Mouse (Mus musculus) limb, embryonic 13.5 days (tissue): Measurements from ENCODE around the gene Asic5. TPM values are rescaled to one million over a fixed set of nuclear protein-coding genes. Genes with fewer than 3 reads are reported as not detected.

Experiments
- ATAC-seq: fragments of 200-750 bp; cut with Nextera tagmentation; 2 replicates; pipeline ENCODE4 v1.8.0; 2017; ENCODE audit warnings: low read depth, moderate number of reproducible peaks, moderate TSS enrichment; ENCODE audit not compliant: low FRiP score
- H3K27ac ChIP-seq: fragments of 300-500 bp; sonication (generic); 2 replicates; pipeline ENCODE4 v1.5.1; 2015; ENCODE audit warnings: inconsistent platforms, mild to moderate bottlenecking, moderate library complexity
- H3K27me3 ChIP-seq: fragments of 300-500 bp; sonication (generic); 2 replicates; pipeline ENCODE4 v1.6.1; 2015; ENCODE audit warnings: mild to moderate bottlenecking, inconsistent platforms
- H3K36me3 ChIP-seq: fragments of 300-500 bp; sonication (generic); 2 replicates; pipeline ENCODE4 v1.6.1; 2015; ENCODE audit warnings: inconsistent platforms, mild to moderate bottlenecking, moderate library complexity
- H3K4me1 ChIP-seq: fragments of 300-500 bp; sonication (generic); 2 replicates; pipeline ENCODE4 v1.6.1; 2015; ENCODE audit warnings: inconsistent platforms
- H3K4me2 ChIP-seq: fragments of 300-500 bp; sonication (generic); replicated peaks from 2 replicates; pipeline ENCODE4 v1.6.1; 2015; ENCODE audit warnings: inconsistent platforms, mild to moderate bottlenecking, moderate library complexity
- H3K4me3 ChIP-seq: fragments of 300-500 bp; sonication (generic); 2 replicates; pipeline ENCODE4 v1.5.1; 2015; ENCODE audit warnings: moderate library complexity, mild to moderate bottlenecking, inconsistent platforms
- H3K9ac ChIP-seq: fragments of 300-500 bp; sonication (generic); 2 replicates; pipeline ENCODE4 v1.6.1; 2015; ENCODE audit warnings: mild to moderate bottlenecking, inconsistent platforms
- H3K9me3 ChIP-seq: fragments of 300-500 bp; sonication (generic); 2 replicates; pipeline ENCODE4 v1.6.1; 2016; ENCODE audit warnings: inconsistent platforms
- WGBS: fragments of 180-500 bp; shearing (Covaris S2); methylation state at CpG from one replicate; pipeline ENCODE4 v1.1.7; 2015; 5-methylcytosine and 5-hydroxymethylcytosine counted together
- polyA plus RNA-seq: library from polyadenylated mRNA; unstranded; fragments of >200 nt; fragmentation: Nextera tagmentation; extraction: Ambion mirVana; gene quantifications from 2 replicates; pipeline ENCODE4 v1.2.1, GENCODE M21; 2015

Gene Asic5
- not detected in 2 replicates for polyA plus RNA-seq

GRCm38 (mm10) chr3:81981990-81982389 is at the start of gene Asic5:
Gene Asic5 (plus strand): TSS chr3:81982290.
- Histone ChIP-seq H3K9me3 (no peaks in the 10 kb centered on the region), H3K4me2 (no peak within 1 kb of the TSS), H3K4me3 (no peak within 1 kb of the TSS), H3K27ac (no peak within 1 kb of the TSS), H3K36me3 (no peaks in the 10 kb centered on the region), H3K9ac (no peak within 1 kb of the TSS), H3K27me3 (no peaks in the 10 kb centered on the region), H3K4me1 (no peaks in the 10 kb centered on the region)
- ATAC-seq, result no peak
- WGBS, result 83% methylated on average over 5 of the region's 5 CpGs

- H3K36me3 ChIP-seq, result no peaks in the 10 kb centered on the region
- no peak for ATAC-seq
- 85% methylated on average over 4 of the region's 4 CpGs for WGBS
Measured at GRCm38 (mm10) chr3:81933348-81933747, 48.7 kb upstream of the Asic5 start.

GRCm38 (mm10) chr3:81938924-81939323 is 43.2 kb upstream of the Asic5 start:
- no peak for ATAC-seq
- H3K27ac ChIP-seq, result no peak overlapping the region
- H3K9me3 ChIP-seq, result no peaks in the 10 kb centered on the region
- no peak overlapping the region for H3K4me2 ChIP-seq
- 42% methylated on average over 3 of the region's 3 CpGs for WGBS
- H3K4me1 ChIP-seq, result no peaks in the 10 kb centered on the region
- no peaks in the 10 kb centered on the region for H3K36me3 ChIP-seq
- no peak overlapping the region for H3K4me3 ChIP-seq
- no peak overlapping the region for H3K9ac ChIP-seq
- H3K27me3 ChIP-seq, result no peaks in the 10 kb centered on the region

More at GRCm38 (mm10) chr3:81933348-81933747, 48.7 kb upstream of the Asic5 start:
- H3K9ac ChIP-seq, result no peak overlapping the region
- no peak overlapping the region for H3K4me3 ChIP-seq
- H3K27ac ChIP-seq, result no peak overlapping the region
- H3K27me3 ChIP-seq, result no peaks in the 10 kb centered on the region
- no peak overlapping the region for H3K4me2 ChIP-seq
- H3K9me3 ChIP-seq, result no peaks in the 10 kb centered on the region
- no peaks in the 10 kb centered on the region for H3K4me1 ChIP-seq

GRCm38 (mm10) chr3:81942341-81942740 is 39.7 kb upstream of the Asic5 start:
- 89% methylated on average over 3 of the region's 3 CpGs for WGBS

GRCm38 (mm10) chr3:81943097-81943496 is 39.0 kb upstream of the Asic5 start:
- no peaks in the 10 kb centered on the region for H3K36me3 ChIP-seq
- no peak overlapping the region for H3K4me2 ChIP-seq
- no peak overlapping the region for H3K9ac ChIP-seq
- no peaks in the 10 kb centered on the region for H3K4me1 ChIP-seq
- no peak for ATAC-seq
- H3K9me3 ChIP-seq, result no peaks in the 10 kb centered on the region
- no peak overlapping the region for H3K27ac ChIP-seq
- no peaks in the 10 kb centered on the region for H3K27me3 ChIP-seq
- 77% methylated on average over 3 of the region's 3 CpGs for WGBS
- H3K4me3 ChIP-seq, result no peak overlapping the region

More at GRCm38 (mm10) chr3:81942341-81942740, 39.7 kb upstream of the Asic5 start:
- H3K4me2 ChIP-seq, result no peak overlapping the region
- no peaks in the 10 kb centered on the region for H3K4me1 ChIP-seq
- H3K9me3 ChIP-seq, result no peaks in the 10 kb centered on the region
- no peak overlapping the region for H3K4me3 ChIP-seq
- H3K27me3 ChIP-seq, result no peaks in the 10 kb centered on the region
- H3K36me3 ChIP-seq, result no peaks in the 10 kb centered on the region
- no peak overlapping the region for H3K27ac ChIP-seq
- ATAC-seq, result no peak
- H3K9ac ChIP-seq, result no peak overlapping the region

DNA sequence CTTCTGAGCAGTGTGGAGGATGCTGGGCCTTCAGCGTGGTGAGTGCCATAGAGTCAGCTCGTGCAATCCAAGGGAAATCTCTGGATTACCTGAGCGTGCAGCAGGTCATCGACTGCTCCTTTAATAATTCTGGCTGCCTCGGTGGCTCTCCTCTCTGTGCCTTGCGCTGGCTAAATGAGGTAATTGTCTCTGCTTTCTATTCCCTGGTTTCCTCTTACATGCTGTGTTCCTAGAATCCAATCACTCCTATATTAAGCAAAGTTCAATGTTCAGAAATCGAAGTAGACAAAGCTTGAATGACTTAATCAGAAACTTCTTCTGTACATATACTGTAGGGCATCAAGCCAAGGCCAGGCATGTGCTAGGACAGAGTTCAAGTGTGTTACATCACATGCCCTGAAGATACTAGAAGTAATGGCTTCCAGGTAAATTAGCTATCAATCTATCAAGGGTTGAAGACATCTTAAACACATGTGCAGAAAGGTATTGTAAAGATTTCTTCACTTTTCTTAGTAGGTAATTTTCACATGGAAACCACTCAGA is 37.2 kb upstream of the Asic5 start:
- H3K4me3 ChIP-seq, result no peak overlapping the region
- H3K27ac ChIP-seq, result no peak overlapping the region
- H3K9me3 ChIP-seq, result no peaks in the 10 kb centered on the region
- no peak overlapping the region for H3K9ac ChIP-seq
- 90% methylated on average over 7 of the region's 7 CpGs for WGBS
- no peaks in the 10 kb centered on the region for H3K36me3 ChIP-seq
- H3K4me1 ChIP-seq, result no peaks in the 10 kb centered on the region
- no peaks in the 10 kb centered on the region for H3K27me3 ChIP-seq
- no peak overlapping the region for H3K4me2 ChIP-seq
- no peak for ATAC-seq

- H3K4me2 ChIP-seq, result no peak overlapping the region
- no peaks in the 10 kb centered on the region for H3K9me3 ChIP-seq
- WGBS, result 85% methylated on average over 1 of the region's 1 CpGs
- no peak overlapping the region for H3K27ac ChIP-seq
- no peak overlapping the region for H3K4me3 ChIP-seq
- no peak for ATAC-seq
- no peaks in the 10 kb centered on the region for H3K36me3 ChIP-seq
- H3K4me1 ChIP-seq, result peaks cover 5% of the 10 kb centered on the region; the same call in 1 of the 2 replicates
- no peak overlapping the region for H3K9ac ChIP-seq
- H3K27me3 ChIP-seq, result no peaks in the 10 kb centered on the region
Measured at GRCm38 (mm10) chr3:81949048-81949447, 33.0 kb upstream of the Asic5 start.

DNA sequence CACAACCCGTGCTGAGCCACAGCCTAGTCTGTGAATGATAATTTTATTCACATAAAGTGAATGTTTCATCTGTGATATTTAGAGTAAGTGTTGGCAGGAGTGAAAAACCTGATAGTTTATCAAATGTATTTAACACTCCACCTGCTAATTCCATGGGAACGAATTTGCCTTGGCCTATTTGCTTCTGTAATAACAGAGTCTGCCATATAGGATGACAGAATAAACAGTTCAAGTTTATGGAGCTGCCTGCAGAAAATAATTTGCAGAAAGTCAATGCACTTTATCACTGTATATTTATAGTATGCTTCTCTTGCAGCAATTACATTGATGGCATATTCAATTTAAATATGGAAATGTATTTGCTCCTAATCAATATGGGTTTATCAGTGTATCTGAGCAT is 30.3 kb upstream of the Asic5 start:
- Histone ChIP-seq H3K4me2 (no peak overlapping the region), H3K9me3 (no peaks in the 10 kb centered on the region), H3K27ac (no peak overlapping the region), H3K27me3 (no peaks in the 10 kb centered on the region), H3K36me3 (no peaks in the 10 kb centered on the region), H3K9ac (no peak overlapping the region), H3K4me1 (peaks cover 5% of the 10 kb centered on the region; the same call in 1 of the 2 replicates), H3K4me3 (no peak overlapping the region)
- WGBS, result 69% methylated on average over 2 of the region's 2 CpGs
- ATAC-seq, result no peak

DNA sequence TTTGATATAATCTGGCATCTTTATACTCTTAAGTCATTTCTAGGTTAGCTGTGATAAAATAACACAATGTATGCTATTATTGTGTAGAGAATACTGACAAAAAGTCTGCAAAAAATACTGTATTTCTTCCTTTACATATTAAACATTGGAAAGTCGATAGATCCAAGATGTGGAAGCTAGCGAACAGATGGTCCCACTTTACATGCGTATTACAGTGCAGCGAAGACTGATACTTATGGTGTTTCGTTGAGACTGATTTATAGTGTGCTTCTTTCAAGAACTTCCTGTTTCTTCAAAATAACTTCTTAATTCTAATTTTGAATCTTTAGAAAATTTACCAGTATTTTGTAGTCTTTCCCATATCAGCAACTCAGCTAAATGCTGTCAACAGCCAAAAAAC is 24.6 kb upstream of the Asic5 start:
- H3K9me3 ChIP-seq, result no peaks in the 10 kb centered on the region
- no peaks in the 10 kb centered on the region for H3K4me1 ChIP-seq
- no peak overlapping the region for H3K4me2 ChIP-seq
- H3K4me3 ChIP-seq, result no peak overlapping the region
- no peaks in the 10 kb centered on the region for H3K27me3 ChIP-seq
- H3K36me3 ChIP-seq, result no peaks in the 10 kb centered on the region
- 52% methylated on average over 5 of the region's 5 CpGs for WGBS
- no peak overlapping the region for H3K27ac ChIP-seq
- no peak overlapping the region for H3K9ac ChIP-seq
- no peak for ATAC-seq

DNA sequence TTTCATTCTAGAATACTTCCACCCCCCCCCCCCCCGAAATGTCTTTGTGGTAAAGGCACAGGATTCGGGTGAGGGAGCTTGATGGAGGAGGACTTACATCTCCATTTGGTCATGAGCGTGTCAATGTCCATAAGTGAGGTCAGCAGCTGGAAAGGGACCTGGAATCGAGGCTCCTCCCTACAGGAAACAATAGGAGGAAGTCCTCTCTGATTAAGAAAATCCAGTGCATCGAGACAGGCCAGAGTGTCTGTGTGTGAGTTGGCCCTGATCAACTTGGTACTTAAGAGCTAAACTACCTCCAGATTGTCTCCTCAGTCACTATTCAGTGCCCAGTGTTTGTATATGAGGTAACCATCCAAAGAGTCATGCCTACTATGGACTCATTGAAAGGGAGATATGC is 20.8 kb upstream of the Asic5 start:
- no peaks in the 10 kb centered on the region for H3K36me3 ChIP-seq
- 87% methylated on average over 5 of the region's 5 CpGs for WGBS
- no peak overlapping the region for H3K9ac ChIP-seq
- no peaks in the 10 kb centered on the region for H3K27me3 ChIP-seq
- no peaks in the 10 kb centered on the region for H3K9me3 ChIP-seq
- H3K4me3 ChIP-seq, result no peak overlapping the region
- no peaks in the 10 kb centered on the region for H3K4me1 ChIP-seq
- no peak overlapping the region for H3K27ac ChIP-seq
- H3K4me2 ChIP-seq, result no peak overlapping the region
- ATAC-seq, result no peak

- H3K27ac ChIP-seq, result no peak overlapping the region
- H3K4me3 ChIP-seq, result no peak overlapping the region
- no peaks in the 10 kb centered on the region for H3K9me3 ChIP-seq
- no peaks in the 10 kb centered on the region for H3K36me3 ChIP-seq
- no peak overlapping the region for H3K4me2 ChIP-seq
- WGBS, result 67% methylated on average over 5 of the region's 5 CpGs
- H3K27me3 ChIP-seq, result no peaks in the 10 kb centered on the region
- no peaks in the 10 kb centered on the region for H3K4me1 ChIP-seq
- no peak overlapping the region for H3K9ac ChIP-seq
- ATAC-seq, result no peak
Measured at GRCm38 (mm10) chr3:81963768-81964167, 18.3 kb upstream of the Asic5 start.

DNA sequence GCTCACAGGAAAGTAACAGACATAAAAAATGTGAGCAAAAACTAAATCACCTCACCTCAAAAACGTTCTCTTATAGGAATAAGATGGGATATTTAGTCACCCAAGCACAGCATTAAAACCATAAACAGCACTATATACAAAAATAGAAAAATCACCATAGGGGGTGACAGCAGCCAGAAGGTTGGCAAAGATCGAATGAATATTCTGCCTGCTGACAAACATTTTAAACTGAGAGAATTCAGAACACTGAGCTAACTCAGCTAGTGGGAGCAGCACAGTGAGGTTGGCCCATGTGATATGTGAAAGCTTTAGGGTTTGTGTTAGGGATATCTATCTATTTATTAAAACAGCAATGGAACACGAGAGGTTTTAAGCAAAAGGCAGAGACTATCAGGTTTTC is 17.5 kb upstream of the Asic5 start:
- Histone ChIP-seq H3K9ac (no peak overlapping the region), H3K36me3 (no peaks in the 10 kb centered on the region), H3K27ac (no peak overlapping the region), H3K27me3 (no peaks in the 10 kb centered on the region), H3K4me1 (no peaks in the 10 kb centered on the region), H3K9me3 (no peaks in the 10 kb centered on the region), H3K4me3 (no peak overlapping the region), H3K4me2 (no peak overlapping the region)
- WGBS, result 73% methylated on average over 3 of the region's 3 CpGs
- no peak for ATAC-seq

DNA sequence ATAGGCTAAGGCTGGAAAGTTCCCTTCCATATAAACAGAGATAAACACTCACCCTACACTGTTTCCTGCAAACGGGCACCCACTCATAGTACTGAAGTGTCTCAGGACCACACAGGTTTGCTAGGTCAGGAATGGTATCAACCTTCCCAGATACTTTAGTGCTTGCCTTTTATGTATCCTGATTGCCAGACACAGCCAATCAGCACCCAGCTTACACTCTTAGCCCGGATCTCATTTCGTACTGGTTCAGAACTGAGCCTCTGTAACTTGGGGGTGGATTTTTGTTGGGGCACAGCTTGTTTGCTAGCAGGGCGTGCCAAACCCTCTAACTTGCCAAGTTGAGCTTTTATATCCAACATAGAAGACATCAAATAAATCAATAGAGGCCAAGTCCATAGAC is 6.5 kb upstream of the Asic5 start:
- H3K4me2 ChIP-seq, result no peak overlapping the region
- no peak overlapping the region for H3K4me3 ChIP-seq
- 33% methylated on average over 4 of the region's 4 CpGs for WGBS
- H3K27ac ChIP-seq, result no peak overlapping the region
- H3K36me3 ChIP-seq, result no peaks in the 10 kb centered on the region
- H3K9me3 ChIP-seq, result no peaks in the 10 kb centered on the region
- no peak overlapping the region for H3K9ac ChIP-seq
- H3K27me3 ChIP-seq, result no peaks in the 10 kb centered on the region
- 0 out of 2 replicates have a peak, but pooled peaks cover 4% of the 10 kb centered on the region for H3K4me1 ChIP-seq
- ATAC-seq, result no peak
